Mouse (Mus musculus) adrenal gland, adult (tissue): ENCODE measurements around the gene Col19a1.

ENCODE experiments used
- DNase-seq, 2 experiments: peaks; one replicate each; pipeline ENCODE4 v3.0.0; 2022 to 2023; ENCODE audit warnings: low spot score in 1 of 2; ENCODE audit not compliant: inconsistent age in 2 of 2

Col19a1 gene

GRCm38 (mm10) chr1:24230428-24230827 is 356.8 kb downstream of the Col19a1 start:
- no peak for DNase-seq

DNA sequence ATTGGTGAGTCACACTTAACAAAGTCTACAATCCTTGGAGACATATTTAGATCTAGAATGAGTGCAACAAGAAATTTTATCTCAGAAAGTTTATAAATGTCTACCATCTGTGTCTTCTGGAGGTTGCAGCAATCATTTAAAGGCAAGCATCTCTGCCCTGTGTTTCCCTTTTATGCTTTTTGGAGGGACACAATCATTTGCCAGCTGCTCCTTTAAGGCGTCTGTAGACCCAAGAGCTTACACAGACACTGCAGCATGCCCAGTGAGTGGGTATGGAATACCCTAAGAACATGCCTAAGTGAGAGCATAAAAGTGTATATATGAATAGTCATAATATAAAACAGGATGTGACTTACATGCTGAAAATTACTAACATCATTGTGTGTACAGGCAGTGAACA is 357.7 kb downstream of the Col19a1 start:
- no peak for DNase-seq

DNA sequence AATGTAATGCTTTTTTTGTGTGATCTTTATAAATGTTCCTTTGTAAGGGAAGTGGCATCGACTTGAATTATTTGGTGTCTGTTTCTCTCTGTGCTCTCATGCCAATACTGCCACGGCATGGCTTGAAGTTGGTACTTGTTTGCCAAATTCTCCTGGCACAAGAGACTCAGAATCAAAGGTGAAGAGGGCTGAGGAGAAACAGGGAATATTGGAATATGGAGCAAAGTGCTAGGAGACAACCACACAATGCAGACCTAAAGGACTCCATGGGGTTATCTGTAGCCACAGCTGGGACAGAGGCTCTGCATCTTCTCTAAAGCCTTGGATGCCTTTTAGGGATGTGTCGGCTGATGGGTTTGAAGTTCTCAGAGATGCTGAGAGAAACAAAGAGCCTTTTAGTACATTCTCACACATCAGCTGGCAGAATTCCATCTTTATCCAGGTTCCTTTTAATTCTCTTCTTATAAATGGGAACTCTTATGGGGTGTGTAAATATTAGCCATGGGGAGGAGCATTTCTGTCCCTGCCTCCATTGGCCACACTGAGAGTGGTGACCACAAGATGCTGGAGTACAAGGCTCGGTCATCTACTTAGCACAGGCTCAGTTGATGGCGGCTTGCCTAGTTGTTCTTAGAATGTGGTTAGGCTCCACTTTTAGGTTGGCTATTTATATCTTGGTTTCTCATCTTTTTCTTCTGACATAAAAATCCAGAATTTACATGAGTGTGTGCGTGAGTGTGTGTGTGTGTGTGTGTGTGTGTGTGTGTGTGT is 360.1 kb downstream of the Col19a1 start:
- DNase-seq: no peak

DNA sequence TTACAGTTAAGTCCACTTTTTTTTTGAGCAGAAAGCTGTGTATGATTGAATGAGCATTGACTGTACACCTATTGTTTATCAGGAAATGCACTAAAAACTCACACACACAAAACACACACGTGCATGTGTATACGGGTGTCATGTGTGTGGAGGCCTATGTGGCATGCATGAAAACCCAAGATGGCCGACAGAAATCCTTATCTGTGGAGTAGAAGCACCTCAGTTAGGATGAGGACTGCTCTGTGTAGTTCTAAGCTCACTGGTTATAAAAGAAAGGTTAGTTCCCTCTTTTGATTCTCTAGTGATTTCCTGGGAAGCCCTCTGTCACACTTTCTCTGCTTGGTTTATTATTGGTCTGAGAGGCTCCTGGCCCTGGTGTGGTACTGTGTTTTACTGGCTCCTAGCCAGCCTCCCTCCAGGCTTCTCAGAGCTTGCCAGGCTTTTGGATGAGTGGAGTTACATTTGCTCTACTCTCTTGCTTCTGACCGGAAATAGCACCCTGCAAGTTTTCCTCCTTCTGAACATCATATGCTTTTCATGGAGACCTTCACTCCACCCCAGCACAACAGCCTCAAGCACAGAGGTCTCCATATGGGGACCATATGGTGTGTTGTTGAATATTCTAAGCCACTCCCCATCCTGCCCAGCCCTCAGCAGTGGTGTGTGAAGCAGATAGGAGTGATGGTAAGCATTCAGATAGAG is 361.3 kb downstream of the Col19a1 start:
- no peak for DNase-seq

- no peak for DNase-seq
These were observed 364.2 kb downstream of the Col19a1 start for GRCm38 (mm10) chr1:24222981-24223612.

DNA sequence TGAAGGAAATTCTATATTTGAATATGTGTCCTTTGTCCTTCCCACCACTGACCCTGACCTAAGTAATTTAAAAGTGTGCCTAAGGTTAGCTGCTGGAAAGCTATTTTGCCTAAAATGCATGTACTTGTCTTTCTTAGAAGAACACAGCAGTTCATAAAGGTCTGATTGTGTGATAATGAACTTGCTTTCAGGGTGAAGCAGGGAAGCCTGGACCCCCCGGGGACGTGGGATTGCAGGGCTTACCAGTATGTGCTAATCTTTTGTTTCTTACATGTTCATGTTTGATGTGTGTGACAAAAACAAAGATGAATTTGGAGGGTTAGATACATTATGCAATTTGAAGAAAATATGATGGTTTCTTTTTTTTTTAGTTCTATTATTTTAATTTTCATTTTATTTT is 365.0 kb downstream of the Col19a1 start:
- DNase-seq: no peak

DNA sequence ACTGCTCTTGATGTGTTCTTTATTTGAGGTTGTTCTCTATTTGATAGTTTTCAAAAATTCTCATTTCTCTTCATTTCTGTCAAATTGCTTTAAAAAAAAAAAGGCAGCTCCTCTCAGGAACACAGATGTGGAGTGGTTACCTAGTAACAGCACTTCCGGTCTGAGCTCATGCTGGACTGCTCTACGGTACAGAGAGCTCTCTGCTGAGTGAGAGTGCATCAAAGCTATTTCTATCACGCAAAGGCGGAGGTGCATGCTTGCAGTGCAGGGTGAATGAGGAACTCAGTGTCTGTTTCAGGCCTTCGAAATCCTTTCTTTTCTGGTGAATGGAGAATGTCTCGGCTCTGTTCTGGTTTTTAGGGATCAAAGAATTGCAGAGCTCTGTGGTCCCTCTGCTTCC is 368.2 kb downstream of the Col19a1 start:
- DNase-seq: no peak
